Mouse (Mus musculus) olfactory bulb, adult 2 months (tissue): ENCODE measurements around the gene Hdac4.

Experiments
- CTCF ChIP-seq: fragments of 200-500 bp; IDR thresholded peaks from 2 replicates; pipeline ENCODE4 v1.5.1; 2012; ENCODE audit warnings: low read depth, mild to moderate bottlenecking, low read length, moderate library complexity; ENCODE audit not compliant: insufficient read depth
- POLR2A ChIP-seq: fragments of 200-500 bp; IDR thresholded peaks from 2 replicates; pipeline ENCODE4 v1.6.1; 2012; ENCODE audit warnings: mild to moderate bottlenecking, low read depth, low read length, moderate library complexity; ENCODE audit not compliant: insufficient read depth

GRCm38 (mm10) chr1:92179489-92180006 lies 16.0 kb downstream of the Hdac4 start:
- no peak for TF ChIP-seq CTCF
- no peak for TF ChIP-seq POLR2A
